Mouse (Mus musculus) hindbrain, embryonic 11.5 days (tissue): Measurements from ENCODE around the gene Tcf7l2. TPM values are rescaled to one million over a fixed set of nuclear protein-coding genes. Genes with fewer than 3 reads are reported as not detected.

Source experiments
- ATAC-seq: fragments of 200-750 bp; cut with Nextera tagmentation; 2 replicates; pipeline ENCODE4 v1.8.0; 2017; ENCODE audit warnings: mild to moderate bottlenecking, moderate TSS enrichment, moderate library complexity; ENCODE audit not compliant: low FRiP score
- DNase-seq: peaks from one replicate; pipeline ENCODE4 v3.0.0-alpha.2; 2015; ENCODE audit warnings: low spot score
- H3K27ac ChIP-seq: fragments of 300-500 bp; sonication (generic); 2 replicates; pipeline ENCODE4 v1.5.1; 2014; ENCODE audit warnings: mild to moderate bottlenecking, low read depth, low read length
- H3K27me3 ChIP-seq: fragments of 300-500 bp; sonication (generic); 2 replicates; pipeline ENCODE4 v1.6.1; 2014; ENCODE audit warnings: mild to moderate bottlenecking, low read length, moderate library complexity, mixed read lengths; ENCODE audit not compliant: control insufficient read depth, insufficient read depth
- H3K36me3 ChIP-seq: fragments of 300-500 bp; sonication (generic); 2 replicates; pipeline ENCODE4 v1.6.1; 2014; ENCODE audit warnings: mild to moderate bottlenecking, low read length, moderate library complexity, mixed read lengths; ENCODE audit not compliant: control insufficient read depth, insufficient read depth
- H3K4me1 ChIP-seq: fragments of 300-500 bp; sonication (generic); replicated peaks from 2 replicates; pipeline ENCODE4 v1.6.1; 2014; ENCODE audit warnings: low read length, mixed read lengths; ENCODE audit not compliant: control insufficient read depth, insufficient read depth
- H3K4me2 ChIP-seq: fragments of 300-500 bp; sonication (generic); replicated peaks from 2 replicates; pipeline ENCODE4 v1.6.1; 2014; ENCODE audit warnings: mild to moderate bottlenecking, low read depth, low read length
- H3K4me3 ChIP-seq: fragments of 300-500 bp; sonication (generic); 2 replicates; pipeline ENCODE4 v1.5.1; 2014; ENCODE audit warnings: low read depth, low read length
- H3K9ac ChIP-seq: fragments of 300-500 bp; sonication (generic); 2 replicates; pipeline ENCODE4 v1.6.1; 2014; ENCODE audit warnings: low read depth, low read length
- H3K9me3 ChIP-seq: fragments of 300-500 bp; sonication (generic); 2 replicates; pipeline ENCODE4 v1.6.1; 2016; ENCODE audit warnings: low read length; ENCODE audit not compliant: control insufficient read depth
- WGBS: fragments of 180-500 bp; shearing (Covaris S2); extraction: QIAGEN DNeasy Blood & Tissue Kit; methylation state at CpG from one replicate; pipeline ENCODE4 v1.1.7; 2014; 5-methylcytosine and 5-hydroxymethylcytosine counted together
- polyA plus RNA-seq: library from polyadenylated mRNA; unstranded; fragments of >200 nt; fragmentation: Nextera tagmentation; extraction: Ambion mirVana; gene quantifications from 2 replicates; pipeline ENCODE4 v1.2.1, GENCODE M21; 2014

The Tcf7l2 gene
- polyA plus RNA-seq, 1 experiment from 2014 or later: 76.9 TPM

GRCm38 (mm10) chr19:55740753-55741438, 724 bp upstream of the Tcf7l2 start:
- DNase-seq (no peak), ATAC-seq (no peak; the same call in 1 of the 2 replicates)

GRCm38 (mm10) chr19:55742386-55743000, 873 bp downstream of the Tcf7l2 start:
- Histone ChIP-seq H3K4me2 (peak overlapping the region; percentile 76), H3K4me1 (peaks cover 17% of the 10 kb centered on the region; the same call in 1 of the 2 replicates), H3K27me3 (no peaks in the 10 kb centered on the region), H3K9me3 (no peaks in the 10 kb centered on the region), H3K27ac (peak overlapping the region; percentile 90), H3K36me3 (no peaks in the 10 kb centered on the region), H3K9ac (peak overlapping the region; percentile 93), H3K4me3 (peak overlapping the region; percentile 81)
- under 1% methylated on average over 59 of the region's 70 CpGs for WGBS
- ATAC-seq: no peak
- DNase-seq: peak; percentile 74

More at GRCm38 (mm10) chr19:55740753-55741438, 724 bp upstream of the Tcf7l2 start:
- WGBS: 14% methylated on average over 10 of the region's 10 CpGs
- Histone ChIP-seq H3K9ac (peak overlapping the region; percentile 47; the same call in 1 of the 2 replicates), H3K4me3 (peak overlapping the region; percentile 81), H3K4me2 (peak overlapping the region; percentile 76), H3K27me3 (no peaks in the 10 kb centered on the region), H3K4me1 (peaks cover 8% of the 10 kb centered on the region; the same call in 1 of the 2 replicates), H3K27ac (0 out of 2 replicates have a peak overlapping the region, but pooled peaks have one; percentile 42), H3K9me3 (no peaks in the 10 kb centered on the region), H3K36me3 (no peaks in the 10 kb centered on the region)

- DNase-seq (no peak), ATAC-seq (peak; percentile 28)
- Histone ChIP-seq H3K27me3 (no peaks in the 10 kb centered on the region), H3K4me1 (peaks cover 17% of the 10 kb centered on the region; the same call in 1 of the 2 replicates), H3K36me3 (no peaks in the 10 kb centered on the region), H3K27ac (peak overlapping the region; percentile 90), H3K9me3 (no peaks in the 10 kb centered on the region), H3K4me2 (peak overlapping the region; percentile 76), H3K4me3 (peak overlapping the region; percentile 81), H3K9ac (peak overlapping the region; percentile 93)
- 0% methylated on average over 22 of the region's 38 CpGs for WGBS
These were observed 1.5 kb downstream of the Tcf7l2 start for GRCm38 (mm10) chr19:55743001-55743556.

- Histone ChIP-seq H3K27ac (peak overlapping the region; percentile 90), H3K9ac (peak overlapping the region; percentile 93), H3K4me1 (peaks cover 21% of the 10 kb centered on the region), H3K4me3 (peak overlapping the region; percentile 81), H3K27me3 (no peaks in the 10 kb centered on the region), H3K9me3 (no peaks in the 10 kb centered on the region), H3K36me3 (no peaks in the 10 kb centered on the region), H3K4me2 (peak overlapping the region; percentile 76)
- DNase-seq: peak; percentile 84
- peak; percentile 59 for ATAC-seq
- under 1% methylated on average over 47 of the region's 47 CpGs for WGBS
These were observed 2.2 kb downstream of the Tcf7l2 start for GRCm38 (mm10) chr19:55743557-55744441.

- no peaks in the 10 kb centered on the region for H3K27me3 ChIP-seq
- H3K4me2 ChIP-seq: peak overlapping the region; percentile 76
- WGBS: under 1% methylated on average over 21 of the region's 21 CpGs
- H3K27ac ChIP-seq: no peak overlapping the region; the same call in 1 of the 2 replicates
- ATAC-seq: no peak
- DNase-seq: peak; percentile 65
- peak overlapping the region; percentile 81 for H3K4me3 ChIP-seq
- H3K9me3 ChIP-seq: no peaks in the 10 kb centered on the region
- H3K36me3 ChIP-seq: no peaks in the 10 kb centered on the region
- peak overlapping the region; percentile 93 for H3K9ac ChIP-seq
- peaks cover 22% of the 10 kb centered on the region for H3K4me1 ChIP-seq
These were observed 3.1 kb downstream of the Tcf7l2 start for GRCm38 (mm10) chr19:55744576-55745191.

GRCm38 (mm10) chr19:55745192-55745578, 3.6 kb downstream of the Tcf7l2 start:
- Histone ChIP-seq H3K4me2 (peak overlapping the region; percentile 76), H3K4me3 (peak overlapping the region; percentile 81), H3K9me3 (no peaks in the 10 kb centered on the region), H3K4me1 (peaks cover 23% of the 10 kb centered on the region), H3K27ac (no peak overlapping the region), H3K9ac (peak overlapping the region; percentile 93; the same call in 1 of the 2 replicates), H3K27me3 (no peaks in the 10 kb centered on the region), H3K36me3 (no peaks in the 10 kb centered on the region)
- 5% methylated on average over 9 of the region's 9 CpGs for WGBS
- ATAC-seq (no peak), DNase-seq (peak; percentile 53)

GRCm38 (mm10) chr19:55746241-55746640, 4.6 kb downstream of the Tcf7l2 start:
- no peak overlapping the region for H3K4me2 ChIP-seq
- H3K27me3 ChIP-seq: no peaks in the 10 kb centered on the region
- H3K9ac ChIP-seq: no peak overlapping the region
- WGBS: 9% methylated on average over 5 of the region's 5 CpGs
- DNase-seq: peak; percentile 35
- no peak for ATAC-seq
- no peaks in the 10 kb centered on the region for H3K9me3 ChIP-seq
- no peak overlapping the region for H3K27ac ChIP-seq
- H3K4me1 ChIP-seq: peaks cover 26% of the 10 kb centered on the region
- H3K4me3 ChIP-seq: no peak overlapping the region
- H3K36me3 ChIP-seq: no peaks in the 10 kb centered on the region
